Mouse (Mus musculus): Measurements from ENCODE around the gene Fgf8. TPM values are rescaled to one million over a fixed set of nuclear protein-coding genes. Genes with fewer than 3 reads are reported as not detected.

Fgf8 gene
- total and polyA plus RNA-seq, 2 experiments, result not detected

- no peaks in the 10 kb centered on the region for H3K36me3 ChIP-seq (ENCODE audit: control insufficient read depth, insufficient read depth, low read length)
- H3K4me3 ChIP-seq (ENCODE audit: insufficient read depth, low read depth, low read length), result no peak overlapping the region
- no peaks in the 10 kb centered on the region for H3K4me1 ChIP-seq (ENCODE audit: control insufficient read depth, insufficient read depth, low read length)
- H3K27ac ChIP-seq (replicated peaks; ENCODE audit: insufficient read depth, low read depth, low read length), result no peak overlapping the region
- WGBS, result 83% methylated on average over 8 of the region's 8 CpGs
- H3K27me3 ChIP-seq (ENCODE audit: control insufficient read depth, insufficient read depth, low read length), result no peaks in the 10 kb centered on the region
- TF ChIP-seq CTCF (IDR thresholded peaks at IDR 0.05; ENCODE audit: low read depth, low read length) (no peak), POLR2A (IDR thresholded peaks at IDR 0.05; ENCODE audit: extremely low read depth, insufficient read depth, low read length) (no peak)
- H3K9ac ChIP-seq (ENCODE audit: low read depth, low read length), result no peak overlapping the region
- no peaks in the 10 kb centered on the region for H3K79me2 ChIP-seq (ENCODE audit: control insufficient read depth, insufficient read depth, low read length)
- no peak for DNase-seq (ENCODE audit: extremely low read depth, low read depth, low spot score)
These were observed 51.6 kb downstream of the Fgf8 start for GRCm38 (mm10) chr19:45691001-45691535.

GRCm38 (mm10) chr19:45687001-45687400, 55.7 kb downstream of the Fgf8 start:
- Histone ChIP-seq H3K4me1 (ENCODE audit: control insufficient read depth, insufficient read depth, low read length) (no peaks in the 10 kb centered on the region), H3K27me3 (ENCODE audit: control insufficient read depth, insufficient read depth, low read length) (no peaks in the 10 kb centered on the region), H3K36me3 (ENCODE audit: control insufficient read depth, insufficient read depth, low read length) (no peaks in the 10 kb centered on the region), H3K27ac (replicated peaks; ENCODE audit: insufficient read depth, low read depth, low read length) (no peak overlapping the region), H3K79me2 (ENCODE audit: control insufficient read depth, insufficient read depth, low read length) (no peaks in the 10 kb centered on the region), H3K4me3 (ENCODE audit: insufficient read depth, low read depth, low read length) (no peak overlapping the region), H3K9ac (ENCODE audit: low read depth, low read length) (no peak overlapping the region)
- TF ChIP-seq CTCF (IDR thresholded peaks at IDR 0.05; ENCODE audit: low read depth, low read length), result no peak
- no peak for TF ChIP-seq POLR2A (IDR thresholded peaks at IDR 0.05; ENCODE audit: extremely low read depth, insufficient read depth, low read length)
- DNase-seq (ENCODE audit: extremely low read depth, low read depth, low spot score), result no peak
- WGBS, result 63% methylated on average over 4 of the region's 4 CpGs

Other genes starting within 250 kb of the Fgf8 start
- gene Poll, start 182.4 kb downstream of the Fgf8 start, total RNA-seq (2014; rRNA removed), result 6.1 TPM in 2 replicates
- 7.1 and 7.3 TPM in 2 replicates for gene Poll, start 182.4 kb downstream of the Fgf8 start, polyA plus RNA-seq (2012; rRNA removed)
- gene Gm17018, start 182.3 kb downstream of the Fgf8 start, total RNA-seq (2014; rRNA removed), result 5.5 and 6.0 TPM in 2 replicates
- 2.8 and 3.0 TPM in 2 replicates for gene Gm17018, start 182.3 kb downstream of the Fgf8 start, polyA plus RNA-seq (2012; rRNA removed)
- gene Fbxw4, start 82.6 kb downstream of the Fgf8 start, total RNA-seq (2014; rRNA removed), result 10.0 and 14.6 TPM in 2 replicates
- 41.5 and 44.6 TPM in 2 replicates for gene Fbxw4, start 82.6 kb downstream of the Fgf8 start, polyA plus RNA-seq (2012; rRNA removed)
- gene Npm3, start 6.7 kb upstream of the Fgf8 start, total RNA-seq (2014; rRNA removed), result 23.0 and 29.1 TPM in 2 replicates
- 31.7 and 32.2 TPM in 2 replicates for gene Npm3, start 6.7 kb upstream of the Fgf8 start, polyA plus RNA-seq (2012; rRNA removed)
- gene Mgea5, start 40.9 kb upstream of the Fgf8 start, total RNA-seq (2014; rRNA removed), result 44.3 and 51.1 TPM in 2 replicates
- 9.4 and 11.1 TPM in 2 replicates for gene Mgea5, start 40.9 kb upstream of the Fgf8 start, polyA plus RNA-seq (2012; rRNA removed)
- not detected in 2 replicates for gene Kcnip2, start 73.1 kb upstream of the Fgf8 start, total RNA-seq (2014; rRNA removed)
- 0.02 and 0.04 TPM in 2 replicates for gene Kcnip2, start 73.1 kb upstream of the Fgf8 start, polyA plus RNA-seq (2012; rRNA removed)

Data from liver, adult 2 months (tissue).